Mouse (Mus musculus) retina, postnatal 7 days (tissue): ENCODE data around the gene Usp17le.
"Not testable (repeated sequence)": the region's sequence is repeated elsewhere in the genome, so short reads cannot be mapped to it uniquely, and the experiment has no call there.

Experiments
- DNase-seq: peaks from one replicate; pipeline ENCODE4 v3.0.0-alpha.2; 2012; ENCODE audit warnings: low read depth, low spot score

Gene Usp17le

DNA sequence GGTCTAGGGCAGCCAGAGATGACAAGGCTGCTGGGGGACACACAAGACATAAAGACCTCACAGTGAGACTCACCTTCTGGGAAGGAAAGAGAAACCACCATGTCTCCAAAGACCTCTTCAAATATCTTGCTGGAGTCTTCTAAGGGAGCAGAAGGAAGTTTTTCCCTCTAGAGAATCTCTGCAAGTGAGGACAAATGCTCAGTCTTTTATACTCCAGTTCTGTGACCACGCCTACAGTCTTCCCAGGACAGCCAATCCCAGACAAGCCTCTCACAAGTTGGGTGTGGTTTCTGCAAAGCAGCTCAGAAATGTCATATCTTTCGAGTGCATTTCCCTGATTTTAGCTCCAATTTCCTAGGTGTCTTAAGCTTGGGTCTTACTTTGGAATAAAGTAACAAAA lies at the start of gene Usp17le:
Usp17le (minus strand) TSS at position 101 of the 400 bp plus-strand sequence.
- not testable (repeated sequence) for DNase-seq

GRCm38 (mm10) chr7:104810335-104810734 lies 33.1 kb upstream of the Usp17le start:
- not testable (repeated sequence) for DNase-seq

GRCm38 (mm10) chr7:104790796-104791195 lies 13.5 kb upstream of the Usp17le start:
- DNase-seq, result no peak
